In the genomic region with DNA sequence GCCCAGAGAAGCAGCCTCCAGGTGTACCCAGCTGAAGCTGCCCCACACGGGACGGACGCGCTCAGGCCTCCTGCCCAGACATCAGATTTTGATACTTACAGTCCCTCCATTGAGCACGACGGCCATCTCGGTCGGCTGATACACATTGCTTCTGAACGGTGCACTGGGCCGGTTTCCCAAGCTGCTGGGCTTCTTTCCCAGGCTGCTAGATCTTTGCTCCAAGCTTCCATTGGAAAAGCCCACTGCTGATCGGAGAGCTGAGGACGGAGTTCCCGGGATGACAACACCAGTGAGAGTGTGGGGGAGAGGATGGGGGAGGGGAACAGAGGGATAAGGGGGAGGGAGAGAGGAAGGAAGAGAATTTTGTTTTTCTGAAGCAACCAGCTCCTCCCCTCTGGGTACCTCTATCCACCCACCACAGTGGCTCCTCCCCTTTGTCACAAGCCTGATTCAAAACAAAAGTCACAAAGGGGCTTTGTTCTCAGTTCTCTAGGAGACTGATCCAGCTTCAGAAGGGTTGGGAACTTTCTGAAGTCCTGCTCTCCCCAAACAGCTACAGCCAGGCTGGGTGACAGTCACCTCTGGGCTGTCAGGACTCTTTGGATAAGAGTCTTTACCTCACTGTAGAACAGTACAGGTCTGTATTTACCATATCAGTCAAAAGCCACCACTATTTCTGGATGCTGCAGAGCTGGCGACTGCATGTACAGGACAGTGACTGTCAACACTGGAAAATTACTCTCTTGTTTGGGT, we compare ENCODE assay signal across 8 mouse cellular contexts. TPM values are rescaled to one million over a fixed set of nuclear protein-coding genes. Genes with fewer than 3 reads are reported as not detected.
DNase-seq lines count a peak whose midpoint lies in the region; ATAC-seq and TF ChIP-seq lines count a peak whose summit lies in the region.

No protein-coding gene starts in this region.

- no peak overlapping the region for H3K27ac ChIP-seq in heart, embryonic 10.5 days
- peak overlapping the region; percentile 61; the same call in 1 of the 2 replicates for H3K27ac ChIP-seq in forebrain, embryonic 14.5 days (ENCODE audit: low read depth, low read length)
- H3K27ac ChIP-seq in neural tube, embryonic 12.5 days = no peak overlapping the region
- no peak overlapping the region for H3K27ac ChIP-seq in liver, postnatal 0 days (ENCODE audit: low read depth)

- no peak for TF ChIP-seq CTCF in liver, postnatal 0 days (IDR thresholded peaks at IDR 0.05; ENCODE audit: low read depth)

- peaks cover 6% of the 10 kb centered on the region; the same call in 1 of the 2 replicates for H3K36me3 ChIP-seq in heart, embryonic 10.5 days
- H3K36me3 ChIP-seq in forebrain, embryonic 14.5 days (ENCODE audit: control insufficient read depth, insufficient read depth, low read length) = peaks cover 46% of the 10 kb centered on the region
- peaks cover 48% of the 10 kb centered on the region for H3K36me3 ChIP-seq in neural tube, embryonic 12.5 days
- H3K36me3 ChIP-seq in liver, postnatal 0 days (replicated peaks; ENCODE audit: insufficient read depth, low read length) = no peaks in the 10 kb centered on the region

- peak overlapping the region; percentile 20 for H3K4me2 ChIP-seq in forebrain, embryonic 14.5 days (ENCODE audit: low read length)
- H3K4me2 ChIP-seq in neural tube, embryonic 12.5 days (replicated peaks) = peak overlapping the region; percentile 30
- no peak overlapping the region for H3K4me2 ChIP-seq in liver, postnatal 0 days (ENCODE audit: low read depth, low read length)

- H3K27me3 ChIP-seq in heart, embryonic 10.5 days (ENCODE audit: insufficient read depth, poor library complexity, severe bottlenecking) = 0 out of 2 replicates have a peak, but pooled peaks cover 5% of the 10 kb centered on the region
- H3K27me3 ChIP-seq in forebrain, embryonic 14.5 days (replicated peaks; ENCODE audit: control insufficient read depth, insufficient read depth, low read length) = no peaks in the 10 kb centered on the region
- H3K27me3 ChIP-seq in neural tube, embryonic 12.5 days (replicated peaks) = no peaks in the 10 kb centered on the region
- no peaks in the 10 kb centered on the region for H3K27me3 ChIP-seq in liver, postnatal 0 days (ENCODE audit: insufficient read depth, low read length)

- TF ChIP-seq EP300 in liver, postnatal 0 days (IDR thresholded peaks at IDR 0.05; ENCODE audit: low read depth) = no peak

- peak overlapping the region; percentile 29; the same call in 1 of the 2 replicates for H3K9ac ChIP-seq in forebrain, embryonic 14.5 days (ENCODE audit: low read length)
- H3K9ac ChIP-seq in neural tube, embryonic 12.5 days = no peak overlapping the region
- no peak overlapping the region for H3K9ac ChIP-seq in liver, postnatal 0 days (replicated peaks)

- peak; percentile 67 for ATAC-seq in forebrain, embryonic 14.5 days
- peak; percentile 19 for ATAC-seq in neural tube, embryonic 12.5 days (ENCODE audit: low FRiP score, low read depth)
- ATAC-seq in liver, postnatal 0 days = no peak

- peak; percentile 98 for DNase-seq in heart, adult 11 months
- no peak for DNase-seq in heart, embryonic 10.5 days (ENCODE audit: low spot score)
- peak; percentile 79 for DNase-seq in ZHBTc4 (ENCODE audit: low read depth, low spot score)
- peak; percentile 77 for DNase-seq in forebrain, embryonic 14.5 days (ENCODE audit: low spot score)
- peak; percentile 72 to 77 for DNase-seq in heart, postnatal 14 days
- peak; percentile 49 to 64 for DNase-seq in left cerebral cortex, postnatal 14 days (ENCODE audit: low spot score in 2 of 2)
- no peak for DNase-seq in liver, postnatal 0 days

- intact Hi-C loops in heart, postnatal 14 days (cut with DNase I) = no loop called here
- intact Hi-C loops in left cerebral cortex, postnatal 14 days (cut with DNase I) = no loop called here

- no peaks in the 10 kb centered on the region for H3K9me3 ChIP-seq in heart, embryonic 10.5 days
- no peaks in the 10 kb centered on the region for H3K9me3 ChIP-seq in forebrain, embryonic 14.5 days (replicated peaks; ENCODE audit: control insufficient read depth, low read length)
- no peaks in the 10 kb centered on the region for H3K9me3 ChIP-seq in neural tube, embryonic 12.5 days
- no peaks in the 10 kb centered on the region for H3K9me3 ChIP-seq in liver, postnatal 0 days (ENCODE audit: low read length)

- H3K4me3 ChIP-seq in heart, embryonic 10.5 days = no peak overlapping the region; the same call in 1 of the 2 replicates
- peak overlapping the region; percentile 1; the same call in 1 of the 2 replicates for H3K4me3 ChIP-seq in forebrain, embryonic 14.5 days (ENCODE audit: low read depth, low read length)
- H3K4me3 ChIP-seq in neural tube, embryonic 12.5 days = no peak overlapping the region
- H3K4me3 ChIP-seq in liver, postnatal 0 days (ENCODE audit: low read depth, low read length) = no peak overlapping the region

- 29% methylated on average over 14 of the region's 14 CpGs for WGBS in heart, embryonic 10.5 days
- 20% methylated on average over 14 of the region's 14 CpGs for WGBS in forebrain, embryonic 14.5 days
- WGBS in neural tube, embryonic 12.5 days = 52% methylated on average over 14 of the region's 14 CpGs
- WGBS in liver, postnatal 0 days (ENCODE audit: insufficient replicate concordance) = 40% methylated on average over 14 of the region's 14 CpGs

- peaks cover 20% of the 10 kb centered on the region for H3K4me1 ChIP-seq in heart, embryonic 10.5 days
- peaks cover 20% of the 10 kb centered on the region; the same call in 1 of the 2 replicates for H3K4me1 ChIP-seq in forebrain, embryonic 14.5 days (ENCODE audit: control insufficient read depth, insufficient read depth, low read length)
- peaks cover 33% of the 10 kb centered on the region for H3K4me1 ChIP-seq in neural tube, embryonic 12.5 days
- H3K4me1 ChIP-seq in liver, postnatal 0 days (ENCODE audit: insufficient read depth) = no peaks in the 10 kb centered on the region

RNA-seq across cellular contexts. Expression of a gene that starts 18.4 kb away (rescaled TPM):
- polyA plus RNA-seq in heart, embryonic 10.5 days (2016; fragmentation: Nextera tagmentation; extraction: Ambion mirVana) = 2.8 and 3.0 TPM in 2 replicates
- polyA plus RNA-seq in forebrain, embryonic 14.5 days (2014; fragmentation: Nextera tagmentation; extraction: Ambion mirVana) = 12.6 and 14.3 TPM in 2 replicates
- total RNA-seq in heart, postnatal 14 days (2021) = 10 to 100 TPM; 17.8 to 20.4 TPM
- total RNA-seq in left cerebral cortex, postnatal 14 days (2021) = 10 to 100 TPM; 59.1 to 70.6 TPM
- polyA plus RNA-seq in neural tube, embryonic 12.5 days (2016; fragmentation: Nextera tagmentation; extraction: Ambion mirVana) = 10.3 and 14.4 TPM in 2 replicates
- 0.20 and 0.33 TPM in 2 replicates for polyA plus RNA-seq in liver, postnatal 0 days (2015; fragmentation: Nextera tagmentation; extraction: Ambion mirVana)

Comparison
In these comparisons a context has a peak if more than half of its experiments do, and no peak if none do; other contexts are left out.
1. DNase-seq: peak in heart, adult 11 months (single experiment), ZHBTc4 (single experiment), forebrain, embryonic 14.5 days (single experiment), heart, postnatal 14 days (2 of 2) and left cerebral cortex, postnatal 14 days (2 of 2); none in heart, embryonic 10.5 days (single experiment) and liver, postnatal 0 days (single experiment).